In genomic region chr5:43093647-43094326, GRCm38 (mm10) we compare ENCODE assay signal across 11 mouse cellular contexts.
A peak's percentile ranks its signal among the peaks of the same experiment; 100 is the strongest.
DNase-seq lines count a peak whose midpoint lies in the region; ATAC-seq and TF ChIP-seq lines count a peak whose summit lies in the region.
"Had no signal": no experiment of that assay in that cellular context is flagged by ENCODE, and none has a peak within 500 bp of the region (broad histone marks: within the 10 kb centered on the region; RNA-seq: fewer than 3 reads in every experiment).

No protein-coding gene starts in this region.

- DNase-seq in heart, embryonic 10.5 days (ENCODE audit: low spot score) = no peak
- no peak for DNase-seq in heart, postnatal 25 days (ENCODE audit: low spot score)
- DNase-seq in liver, postnatal 0 days = no peak
- no peak for DNase-seq in thymus, postnatal 10 days (ENCODE audit: low spot score in 2 of 2)
- no peak for DNase-seq in left cerebral cortex, adult 11 months (ENCODE audit: low spot score)
- DNase-seq: thymus, postnatal 36 days had no signal

- no peaks in the 10 kb centered on the region for H3K27me3 ChIP-seq in heart, embryonic 10.5 days (ENCODE audit: insufficient read depth, poor library complexity, severe bottlenecking)
- H3K27me3 ChIP-seq in liver, postnatal 0 days (ENCODE audit: insufficient read depth, low read length) = no peaks in the 10 kb centered on the region
- H3K27me3 ChIP-seq in liver, embryonic 12.5 days (replicated peaks) = no peaks in the 10 kb centered on the region
- no peaks in the 10 kb centered on the region for H3K27me3 ChIP-seq in hindbrain, embryonic 12.5 days
- H3K27me3 ChIP-seq in neural tube, embryonic 13.5 days = no peaks in the 10 kb centered on the region
- H3K27me3 ChIP-seq: lung, embryonic 15.5 days had no signal

- no peak for TF ChIP-seq EP300 in liver, postnatal 0 days (IDR thresholded peaks at IDR 0.05; ENCODE audit: low read depth)

- H3K27ac ChIP-seq in heart, embryonic 10.5 days = peak overlapping the region; percentile 84
- peak overlapping the region; percentile 22; the same call in 1 of the 2 replicates for H3K27ac ChIP-seq in liver, postnatal 0 days (ENCODE audit: low read depth)
- H3K27ac ChIP-seq in liver, embryonic 12.5 days = no peak overlapping the region; the same call in 1 of the 2 replicates
- H3K27ac ChIP-seq in hindbrain, embryonic 12.5 days = peak overlapping the region; percentile 48
- H3K27ac ChIP-seq in neural tube, embryonic 13.5 days (replicated peaks) = 0 out of 2 replicates have a peak overlapping the region, but pooled peaks have one; percentile 23
- H3K27ac ChIP-seq: lung, embryonic 15.5 days had no signal

- no peaks in the 10 kb centered on the region for H3K9me3 ChIP-seq in heart, embryonic 10.5 days
- no peaks in the 10 kb centered on the region for H3K9me3 ChIP-seq in liver, postnatal 0 days (ENCODE audit: low read length)
- H3K9me3 ChIP-seq in liver, embryonic 12.5 days (replicated peaks) = no peaks in the 10 kb centered on the region
- H3K9me3 ChIP-seq in hindbrain, embryonic 12.5 days (replicated peaks) = no peaks in the 10 kb centered on the region
- no peaks in the 10 kb centered on the region for H3K9me3 ChIP-seq in neural tube, embryonic 13.5 days
- H3K9me3 ChIP-seq: lung, embryonic 15.5 days had no signal

- H3K9ac ChIP-seq in liver, postnatal 0 days (replicated peaks) = no peak overlapping the region
- H3K9ac ChIP-seq in liver, embryonic 12.5 days = no peak overlapping the region
- no peak overlapping the region for H3K9ac ChIP-seq in hindbrain, embryonic 12.5 days
- H3K9ac ChIP-seq in neural tube, embryonic 13.5 days = no peak overlapping the region
- H3K9ac ChIP-seq: lung, embryonic 15.5 days had no signal

- 40% methylated on average over 5 of the region's 5 CpGs for WGBS in heart, embryonic 10.5 days
- 63% methylated on average over 5 of the region's 5 CpGs for WGBS in liver, postnatal 0 days (ENCODE audit: insufficient replicate concordance)
- 59% methylated on average over 5 of the region's 5 CpGs for WGBS in liver, embryonic 12.5 days (ENCODE audit: insufficient replicate concordance)
- WGBS in hindbrain, embryonic 12.5 days = 86% methylated on average over 5 of the region's 5 CpGs
- 74% methylated on average over 5 of the region's 5 CpGs for WGBS in neural tube, embryonic 13.5 days

- peaks cover 18% of the 10 kb centered on the region for H3K4me1 ChIP-seq in heart, embryonic 10.5 days
- H3K4me1 ChIP-seq in liver, postnatal 0 days (ENCODE audit: insufficient read depth) = peaks cover 13% of the 10 kb centered on the region
- H3K4me1 ChIP-seq in liver, embryonic 12.5 days = peaks cover 9% of the 10 kb centered on the region; the same call in 1 of the 2 replicates
- H3K4me1 ChIP-seq in hindbrain, embryonic 12.5 days = peaks cover 12% of the 10 kb centered on the region
- peaks cover 16% of the 10 kb centered on the region for H3K4me1 ChIP-seq in neural tube, embryonic 13.5 days (replicated peaks)

- intact Hi-C loops in heart, postnatal 25 days (cut with DNase I) = loop anchor here (5.0 kb wide), 1 partner anchor 41 kb away; no protein-coding TSS in a partner anchor

- no peaks in the 10 kb centered on the region for H3K36me3 ChIP-seq in heart, embryonic 10.5 days
- H3K36me3 ChIP-seq in liver, postnatal 0 days (replicated peaks; ENCODE audit: insufficient read depth, low read length) = no peaks in the 10 kb centered on the region
- no peaks in the 10 kb centered on the region for H3K36me3 ChIP-seq in liver, embryonic 12.5 days
- H3K36me3 ChIP-seq in hindbrain, embryonic 12.5 days = no peaks in the 10 kb centered on the region
- no peaks in the 10 kb centered on the region for H3K36me3 ChIP-seq in neural tube, embryonic 13.5 days
- H3K36me3 ChIP-seq: lung, embryonic 15.5 days had no signal

- TF ChIP-seq CTCF in liver, postnatal 0 days (IDR thresholded peaks at IDR 0.05; ENCODE audit: low read depth) = no peak

- H3K4me3 ChIP-seq in heart, embryonic 10.5 days = no peak overlapping the region
- no peak overlapping the region for H3K4me3 ChIP-seq in liver, postnatal 0 days (ENCODE audit: low read depth, low read length)
- no peak overlapping the region for H3K4me3 ChIP-seq in liver, embryonic 12.5 days
- H3K4me3 ChIP-seq in hindbrain, embryonic 12.5 days = no peak overlapping the region
- no peak overlapping the region for H3K4me3 ChIP-seq in neural tube, embryonic 13.5 days
- H3K4me3 ChIP-seq: lung, embryonic 15.5 days had no signal

- peak; percentile 40; the same call in 1 of the 2 replicates for ATAC-seq in liver, postnatal 0 days
- no peak for ATAC-seq in liver, embryonic 12.5 days
- ATAC-seq in hindbrain, embryonic 12.5 days (ENCODE audit: low FRiP score) = peak; percentile 62
- peak; percentile 59 for ATAC-seq in neural tube, embryonic 13.5 days (ENCODE audit: low read depth)
- ATAC-seq: inflammation-experienced regulatory T-cells, adult 6 months had no signal

- no peak overlapping the region for H3K4me2 ChIP-seq in liver, postnatal 0 days (ENCODE audit: low read depth, low read length)
- H3K4me2 ChIP-seq in liver, embryonic 12.5 days = no peak overlapping the region
- no peak overlapping the region for H3K4me2 ChIP-seq in hindbrain, embryonic 12.5 days (replicated peaks)
- H3K4me2 ChIP-seq in neural tube, embryonic 13.5 days = no peak overlapping the region
- H3K4me2 ChIP-seq: lung, embryonic 15.5 days had no signal
